Mouse (Mus musculus): ENCODE results near the gene Npsr1. TPM values are rescaled to one million over a fixed set of nuclear protein-coding genes. Genes with fewer than 3 reads are reported as not detected.

The Npsr1 gene
- total and polyA plus RNA-seq, 3 experiments: not detected

GRCm38 (mm10) chr9:24247557-24247956 is 149.8 kb downstream of the Npsr1 start:
- DNase-seq: no peak

DNA sequence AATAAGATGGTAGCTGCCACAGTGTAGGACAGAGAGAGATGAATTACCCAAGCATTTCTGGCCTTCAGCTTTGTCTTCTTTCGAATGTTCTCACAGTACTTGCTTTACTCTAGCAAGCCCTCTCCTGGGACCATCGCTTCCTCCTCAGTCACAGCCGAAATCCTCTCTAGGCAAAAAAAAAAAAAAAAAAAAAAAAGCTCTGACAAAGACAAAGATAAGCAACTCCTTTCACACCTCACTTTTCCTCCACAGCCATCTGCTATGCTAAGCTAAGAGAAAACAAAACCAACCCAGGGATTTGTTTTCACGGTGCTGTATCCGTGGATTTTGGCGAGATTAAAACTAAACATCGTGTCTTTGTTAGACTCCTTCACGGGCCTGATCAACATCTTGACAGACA is 156.4 kb downstream of the Npsr1 start:
- DNase-seq: no peak

DNA sequence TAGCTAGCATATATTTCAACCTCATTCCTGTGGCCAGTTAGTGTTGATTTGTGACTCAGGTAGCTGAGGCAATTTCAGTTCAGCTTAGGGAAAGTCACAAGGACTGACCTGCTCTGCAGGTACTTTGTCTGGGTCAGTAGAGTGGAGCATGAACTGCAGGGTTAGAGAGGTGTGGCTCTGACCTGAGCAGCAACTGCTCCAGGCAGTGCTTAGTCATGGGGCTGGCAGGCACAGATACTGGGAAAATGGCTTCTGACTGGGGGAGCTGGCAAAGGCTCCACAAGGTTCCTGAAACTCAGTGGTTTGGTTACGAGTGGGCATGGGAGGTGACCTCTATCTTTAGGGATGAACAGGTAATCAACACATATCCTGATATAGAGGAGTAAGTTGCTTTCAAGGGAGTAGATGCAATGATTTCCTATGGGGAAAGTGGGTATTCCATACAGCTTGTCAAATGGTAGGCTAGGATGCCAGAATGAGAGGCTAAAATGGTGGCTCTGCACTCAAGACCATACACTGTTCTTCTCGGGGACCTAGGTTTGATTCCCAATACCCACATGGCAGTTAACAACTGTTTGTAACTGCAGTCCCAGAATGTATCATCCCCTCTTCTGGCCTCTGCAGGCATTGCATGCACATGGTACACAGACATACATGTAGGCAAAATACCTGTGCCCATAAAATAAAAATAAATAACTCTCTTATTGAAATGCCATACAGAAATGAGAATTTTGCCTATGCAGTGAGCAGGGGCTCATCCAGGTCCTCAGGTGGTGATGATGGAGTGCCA is 182.9 kb downstream of the Npsr1 start:
- DNase-seq: no peak

GRCm38 (mm10) chr9:24282617-24283016 is 184.8 kb downstream of the Npsr1 start:
- DNase-seq: peak; percentile 18

GRCm38 (mm10) chr9:24283071-24283470 is 185.3 kb downstream of the Npsr1 start:
- no peak for DNase-seq

DNA sequence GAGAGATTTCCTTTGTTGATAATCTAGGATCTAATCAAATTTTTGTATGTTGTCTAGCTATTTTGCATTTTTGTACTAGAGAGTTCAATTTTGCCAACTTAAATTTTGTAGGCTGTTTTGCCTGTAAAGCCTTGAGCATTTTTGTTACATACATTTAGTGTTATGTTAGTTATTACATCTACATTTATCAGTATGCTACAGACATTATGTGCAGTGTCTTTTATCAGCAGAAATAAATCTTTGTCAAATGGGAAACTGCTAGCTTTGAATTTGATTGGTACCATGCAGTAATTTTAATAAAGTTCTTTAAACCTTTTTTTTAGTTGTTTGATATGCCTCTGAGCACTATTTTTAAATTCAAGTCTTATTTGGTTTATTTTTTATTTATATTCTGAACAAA is 185.7 kb downstream of the Npsr1 start:
- no peak for DNase-seq

DNA sequence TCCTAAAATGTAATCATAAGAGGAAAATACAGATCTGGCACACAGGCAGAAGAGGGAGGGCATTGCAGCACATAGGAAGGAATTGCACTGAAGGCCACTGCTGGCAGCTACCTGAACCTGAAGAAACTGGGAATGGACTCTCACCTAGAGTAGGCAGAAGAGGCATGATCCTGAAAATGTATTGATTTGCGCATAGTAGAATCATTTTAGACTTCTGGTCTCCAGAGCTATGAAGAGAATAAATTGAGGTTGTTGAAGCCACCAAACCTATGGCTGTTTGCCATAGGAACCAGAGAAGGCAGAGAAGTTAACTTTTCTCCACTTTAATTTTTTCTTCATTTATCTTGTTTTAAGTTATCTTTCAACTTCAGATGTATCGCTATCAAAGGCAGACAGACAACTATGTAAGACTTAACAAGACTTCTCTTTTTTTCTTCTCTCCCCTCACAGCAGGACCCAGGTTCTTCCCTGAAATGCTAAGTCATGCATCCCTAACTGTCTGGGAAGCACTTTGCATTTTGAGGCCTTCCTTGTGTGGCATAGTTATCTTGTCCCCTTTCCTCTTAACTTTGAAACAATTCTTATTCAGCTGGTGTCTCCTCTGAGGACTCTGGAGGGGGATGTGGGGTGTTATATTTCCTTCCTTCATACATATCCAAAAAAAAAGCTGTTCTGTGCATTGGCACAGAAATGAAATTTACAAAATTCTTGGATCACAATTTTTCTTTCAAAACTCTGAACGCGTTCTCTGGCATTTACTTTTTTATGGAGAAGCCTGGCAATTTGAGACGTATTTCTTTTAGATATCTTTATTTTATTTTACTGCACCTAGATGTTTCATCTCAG is 186.7 kb downstream of the Npsr1 start:
- no peak for DNase-seq

DNA sequence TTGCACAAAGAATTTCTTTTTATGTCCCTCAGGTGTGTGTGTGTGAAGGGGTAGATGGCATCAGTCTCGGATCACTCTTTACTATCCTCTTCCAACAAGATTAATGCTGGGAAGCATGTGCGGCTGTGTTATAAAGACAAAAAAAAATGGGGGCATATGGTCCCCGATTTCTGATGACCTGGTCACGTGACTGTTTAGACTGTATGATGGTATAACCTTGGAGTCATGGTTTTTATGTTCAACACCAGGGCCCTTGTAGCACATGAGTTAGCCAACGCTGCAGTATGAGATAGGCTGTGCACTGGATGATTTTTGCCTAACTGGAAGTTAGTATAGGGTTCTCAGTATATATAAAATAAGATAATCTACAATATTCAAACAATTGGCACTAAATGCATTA is 187.6 kb downstream of the Npsr1 start:
- DNase-seq: no peak

- DNase-seq: peak; percentile 66
These were observed 193.6 kb downstream of the Npsr1 start for GRCm38 (mm10) chr9:24291385-24291784.

DNA sequence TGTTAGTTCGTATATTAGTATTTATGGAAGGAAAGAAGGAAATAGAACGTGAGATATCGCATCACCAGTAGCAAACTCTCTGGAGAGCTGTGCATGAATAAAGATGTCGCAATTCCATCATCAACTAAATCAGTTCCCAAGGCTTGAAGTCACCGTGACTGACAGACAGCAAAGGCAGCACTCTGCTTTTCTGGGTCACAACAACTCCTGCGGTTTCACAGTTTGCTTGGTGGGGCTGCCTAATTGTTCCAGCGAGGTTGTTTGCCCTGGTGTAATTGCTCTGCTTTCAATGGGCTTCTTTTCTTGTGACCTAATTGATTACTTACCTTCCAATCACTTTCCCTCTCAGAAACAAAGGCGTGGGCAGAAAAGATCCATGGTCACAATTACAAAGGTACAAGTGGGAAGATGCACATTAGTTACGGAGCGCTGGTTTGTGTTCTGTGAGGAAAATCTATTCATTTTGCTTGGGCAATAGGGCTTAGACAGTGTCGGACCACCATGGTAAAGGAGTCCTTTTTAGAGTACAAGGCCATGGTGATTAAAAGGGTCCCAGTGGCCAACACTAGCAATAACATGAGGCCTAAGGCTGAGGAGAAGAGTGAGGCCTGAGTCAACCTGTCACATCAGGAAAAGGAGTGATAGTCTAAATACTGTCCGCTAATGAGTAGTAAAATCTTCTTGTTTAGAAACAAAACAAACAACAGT is 195.6 kb downstream of the Npsr1 start:
- DNase-seq: no peak

GRCm38 (mm10) chr9:24302906-24303305 is 205.1 kb downstream of the Npsr1 start:
- DNase-seq: no peak

- DNase-seq: no peak
These were observed 209.2 kb downstream of the Npsr1 start for GRCm38 (mm10) chr9:24306990-24307389.

- no peak for DNase-seq
These were observed 209.6 kb downstream of the Npsr1 start for GRCm38 (mm10) chr9:24307400-24307799.

DNA sequence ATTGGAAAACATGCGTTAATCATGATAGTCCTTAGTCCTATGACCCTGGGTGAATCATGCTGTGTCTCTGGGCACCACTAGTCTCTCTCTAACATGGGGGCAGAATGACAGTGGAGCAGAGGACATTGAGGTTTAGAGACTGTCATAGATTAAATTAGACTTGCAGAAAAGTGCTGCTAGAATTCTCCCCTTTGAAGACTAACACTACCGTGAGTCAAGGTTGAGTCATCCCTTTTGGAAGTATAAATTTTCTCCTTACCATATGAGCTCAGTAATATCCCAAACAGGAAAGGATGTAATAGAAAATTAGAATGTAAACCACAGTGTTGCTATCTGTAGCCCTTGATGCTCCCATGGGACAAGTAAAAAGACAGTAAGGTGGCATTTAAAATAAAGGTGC is 218.0 kb downstream of the Npsr1 start:
- peak; percentile 9 for DNase-seq

DNA sequence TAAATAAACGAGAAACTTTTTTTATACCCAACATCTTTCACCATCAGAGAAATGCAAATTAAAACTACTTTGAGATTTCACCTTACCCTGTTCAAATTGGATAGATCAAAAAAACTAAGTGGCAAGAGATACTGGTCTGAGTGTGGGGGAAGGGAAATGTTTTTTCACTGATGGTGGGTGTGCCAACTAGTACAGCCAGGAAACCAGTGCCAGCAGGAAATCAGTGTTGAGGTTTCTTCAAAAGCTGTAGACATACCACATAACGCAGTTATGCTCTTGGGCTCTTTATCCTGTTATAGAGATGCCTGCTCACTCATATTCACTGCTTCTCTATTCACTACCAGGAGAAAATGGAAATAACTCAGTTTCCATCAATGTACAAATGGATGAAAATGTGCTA is 233.9 kb downstream of the Npsr1 start:
- DNase-seq: no peak

- DNase-seq: no peak
These were observed 243.5 kb downstream of the Npsr1 start for GRCm38 (mm10) chr9:24341321-24341720.

DNA sequence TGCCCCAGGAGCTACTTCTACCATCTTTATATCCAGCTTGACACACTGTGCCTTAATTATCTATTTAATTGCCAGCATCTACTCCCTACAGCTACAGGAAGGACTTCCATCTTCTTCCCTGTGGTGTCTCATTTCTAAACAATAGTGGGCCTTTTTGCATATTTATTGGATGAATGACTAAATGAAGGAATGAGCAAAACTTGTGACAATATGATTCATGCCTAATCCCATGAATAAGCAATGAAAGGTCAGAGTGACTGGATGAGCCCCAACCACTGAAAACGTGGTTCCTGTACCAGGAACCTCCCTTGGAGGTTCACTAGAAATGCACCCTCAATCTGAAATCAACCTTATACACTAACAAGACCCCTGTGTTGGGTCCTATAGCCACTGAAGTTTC is 249.2 kb downstream of the Npsr1 start:
- DNase-seq: no peak

DNA sequence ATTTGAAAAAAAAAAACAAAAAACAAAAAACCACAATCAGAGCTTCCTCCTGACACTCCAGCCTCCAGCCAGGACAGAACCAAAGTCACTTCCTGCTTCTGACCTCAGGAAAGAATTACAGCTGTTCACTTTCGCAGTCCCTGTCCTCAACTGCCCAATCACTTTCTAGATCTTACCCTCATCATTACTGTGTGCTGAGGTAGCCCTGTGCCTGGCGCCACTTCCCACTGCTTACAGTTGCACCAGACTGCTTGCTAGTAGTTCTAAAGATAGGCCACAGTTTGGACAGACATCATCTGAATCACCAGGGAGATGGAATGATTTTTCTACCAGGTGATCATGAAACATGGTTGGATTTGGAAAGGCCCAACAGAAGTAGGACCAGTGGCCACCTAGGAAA is 251.7 kb downstream of the Npsr1 start:
- no peak for DNase-seq

GRCm38 (mm10) chr9:24351402-24351801 is 253.6 kb downstream of the Npsr1 start:
- DNase-seq: no peak

Measured in adrenal gland, adult 2 months (tissue).